Mouse (Mus musculus) lung, embryonic 16.5 days (tissue): ENCODE measurements around the gene Syt9. TPM values are rescaled to one million over a fixed set of nuclear protein-coding genes. Genes with fewer than 3 reads are reported as not detected.

Source experiments
- ATAC-seq: fragments of 200-750 bp; cut with Nextera tagmentation; 2 replicates; pipeline ENCODE4 v1.8.0; 2017; ENCODE audit warnings: low read depth, mild to moderate bottlenecking, moderate library complexity
- H3K27ac ChIP-seq: fragments of 300-500 bp; sonication (generic); 2 replicates; pipeline ENCODE4 v1.5.1; 2014; ENCODE audit warnings: mild to moderate bottlenecking, control low read depth, low read length
- H3K27me3 ChIP-seq: fragments of 300-500 bp; sonication (generic); 2 replicates; pipeline ENCODE4 v1.6.1; 2014; ENCODE audit warnings: low read depth, low read length, mixed read lengths; ENCODE audit not compliant: control insufficient read depth, insufficient read depth
- H3K36me3 ChIP-seq: fragments of 300-500 bp; sonication (generic); 2 replicates; pipeline ENCODE4 v1.6.1; 2014; ENCODE audit warnings: low read length; ENCODE audit not compliant: control insufficient read depth, insufficient read depth
- H3K4me1 ChIP-seq: fragments of 300-500 bp; sonication (generic); replicated peaks from 2 replicates; pipeline ENCODE4 v1.6.1; 2014; ENCODE audit warnings: low read length, mixed read lengths; ENCODE audit not compliant: control insufficient read depth, insufficient read depth
- H3K4me2 ChIP-seq: fragments of 300-500 bp; sonication (generic); 2 replicates; pipeline ENCODE4 v1.6.1; 2014; ENCODE audit warnings: low read depth, low read length, control low read depth
- H3K4me3 ChIP-seq: fragments of 300-500 bp; sonication (generic); 2 replicates; pipeline ENCODE4 v1.5.1; 2014; ENCODE audit warnings: mild to moderate bottlenecking, low read length, control low read depth
- H3K9ac ChIP-seq: fragments of 300-500 bp; sonication (generic); 2 replicates; pipeline ENCODE4 v1.6.1; 2014; ENCODE audit warnings: low read length, control low read depth
- H3K9me3 ChIP-seq: fragments of 300-500 bp; sonication (generic); 2 replicates; pipeline ENCODE4 v1.6.1; 2016; ENCODE audit warnings: low read length; ENCODE audit not compliant: control insufficient read depth
- WGBS: fragments of 180-500 bp; shearing (Covaris S2); extraction: QIAGEN DNeasy Blood & Tissue Kit; methylation state at CpG from one replicate; pipeline ENCODE4 v1.1.7; 2014; 5-methylcytosine and 5-hydroxymethylcytosine counted together
- polyA plus RNA-seq: library from polyadenylated mRNA; unstranded; fragments of >200 nt; fragmentation: Nextera tagmentation; extraction: Ambion mirVana; gene quantifications from 2 replicates; pipeline ENCODE4 v1.2.1, GENCODE M21; 2015

Syt9 gene
- polyA plus RNA-seq, 1 experiment from 2014 or later: 1.4 TPM

- no peak overlapping the region for H3K9ac ChIP-seq
- no peaks in the 10 kb centered on the region for H3K4me1 ChIP-seq
- H3K4me2 ChIP-seq: no peak overlapping the region
- no peaks in the 10 kb centered on the region for H3K27me3 ChIP-seq
- no peaks in the 10 kb centered on the region for H3K9me3 ChIP-seq
- H3K36me3 ChIP-seq: no peaks in the 10 kb centered on the region
- H3K4me3 ChIP-seq: no peak overlapping the region
- 5% methylated on average over 1 of the region's 1 CpGs for WGBS
- no peak overlapping the region for H3K27ac ChIP-seq
- no peak for ATAC-seq
Measured at GRCm38 (mm10) chr7:107526299-107526698, 155.8 kb downstream of the Syt9 start.

GRCm38 (mm10) chr7:107528169-107528772, 157.7 kb downstream of the Syt9 start:
- H3K4me2 ChIP-seq: no peak overlapping the region
- no peak overlapping the region for H3K4me3 ChIP-seq
- no peak for ATAC-seq
- no peak overlapping the region for H3K27ac ChIP-seq
- H3K36me3 ChIP-seq: no peaks in the 10 kb centered on the region
- H3K4me1 ChIP-seq: no peaks in the 10 kb centered on the region
- 52% methylated on average over 3 of the region's 3 CpGs for WGBS
- H3K27me3 ChIP-seq: no peaks in the 10 kb centered on the region
- no peaks in the 10 kb centered on the region for H3K9me3 ChIP-seq
- H3K9ac ChIP-seq: no peak overlapping the region

GRCm38 (mm10) chr7:107529364-107529763, 158.8 kb downstream of the Syt9 start:
- no peaks in the 10 kb centered on the region for H3K4me1 ChIP-seq
- no peak overlapping the region for H3K4me2 ChIP-seq
- H3K27ac ChIP-seq: no peak overlapping the region
- ATAC-seq: no peak
- no peak overlapping the region for H3K9ac ChIP-seq
- no peak overlapping the region for H3K4me3 ChIP-seq
- no peaks in the 10 kb centered on the region for H3K9me3 ChIP-seq
- no peaks in the 10 kb centered on the region for H3K36me3 ChIP-seq
- no peaks in the 10 kb centered on the region for H3K27me3 ChIP-seq
- WGBS: 33% methylated on average over 5 of the region's 5 CpGs

- 79% methylated on average over 4 of the region's 4 CpGs for WGBS
- Histone ChIP-seq H3K36me3 (no peaks in the 10 kb centered on the region), H3K4me2 (no peak overlapping the region), H3K4me1 (no peaks in the 10 kb centered on the region), H3K27me3 (no peaks in the 10 kb centered on the region), H3K27ac (no peak overlapping the region), H3K4me3 (no peak overlapping the region), H3K9ac (no peak overlapping the region), H3K9me3 (no peaks in the 10 kb centered on the region)
- ATAC-seq: no peak
Measured at GRCm38 (mm10) chr7:107535311-107535710, 164.8 kb downstream of the Syt9 start.

- no peak overlapping the region for H3K4me3 ChIP-seq
- ATAC-seq: no peak
- H3K27me3 ChIP-seq: no peaks in the 10 kb centered on the region
- 59% methylated on average over 6 of the region's 6 CpGs for WGBS
- no peaks in the 10 kb centered on the region for H3K9me3 ChIP-seq
- H3K9ac ChIP-seq: no peak overlapping the region
- H3K4me1 ChIP-seq: no peaks in the 10 kb centered on the region
- no peak overlapping the region for H3K27ac ChIP-seq
- H3K4me2 ChIP-seq: no peak overlapping the region
- no peaks in the 10 kb centered on the region for H3K36me3 ChIP-seq
Measured at GRCm38 (mm10) chr7:107536516-107536915, 166.0 kb downstream of the Syt9 start.

GRCm38 (mm10) chr7:107540034-107540433, 169.5 kb downstream of the Syt9 start:
- Histone ChIP-seq H3K27ac (no peak overlapping the region), H3K9me3 (no peaks in the 10 kb centered on the region), H3K4me3 (no peak overlapping the region), H3K9ac (no peak overlapping the region), H3K4me2 (no peak overlapping the region), H3K36me3 (no peaks in the 10 kb centered on the region), H3K4me1 (no peaks in the 10 kb centered on the region), H3K27me3 (no peaks in the 10 kb centered on the region)
- WGBS: 11% methylated on average over 4 of the region's 4 CpGs
- no peak for ATAC-seq

GRCm38 (mm10) chr7:107545011-107545410, 174.5 kb downstream of the Syt9 start:
- no peak for ATAC-seq
- 61% methylated on average over 1 of the region's 1 CpGs for WGBS
- Histone ChIP-seq H3K9ac (no peak overlapping the region), H3K4me2 (no peak overlapping the region), H3K36me3 (no peaks in the 10 kb centered on the region), H3K27ac (no peak overlapping the region), H3K9me3 (no peaks in the 10 kb centered on the region), H3K4me1 (no peaks in the 10 kb centered on the region), H3K27me3 (no peaks in the 10 kb centered on the region), H3K4me3 (no peak overlapping the region)

- H3K4me2 ChIP-seq: no peak overlapping the region
Measured at GRCm38 (mm10) chr7:107547872-107548271, 177.3 kb downstream of the Syt9 start.

GRCm38 (mm10) chr7:107553461-107553860, 182.9 kb downstream of the Syt9 start:
- H3K9ac ChIP-seq: no peak overlapping the region
- no peaks in the 10 kb centered on the region for H3K4me1 ChIP-seq
- H3K9me3 ChIP-seq: no peaks in the 10 kb centered on the region
- H3K36me3 ChIP-seq: no peaks in the 10 kb centered on the region
- no peak overlapping the region for H3K27ac ChIP-seq
- no peak overlapping the region for H3K4me3 ChIP-seq
- no peak overlapping the region for H3K4me2 ChIP-seq
- 53% methylated on average over 1 of the region's 1 CpGs for WGBS
- no peaks in the 10 kb centered on the region for H3K27me3 ChIP-seq
- no peak for ATAC-seq

More at GRCm38 (mm10) chr7:107547872-107548271, 177.3 kb downstream of the Syt9 start:
- Histone ChIP-seq H3K4me1 (no peaks in the 10 kb centered on the region), H3K36me3 (no peaks in the 10 kb centered on the region), H3K4me3 (no peak overlapping the region), H3K9me3 (no peaks in the 10 kb centered on the region), H3K9ac (no peak overlapping the region), H3K27ac (no peak overlapping the region), H3K27me3 (no peaks in the 10 kb centered on the region)
- ATAC-seq: no peak
- 86% methylated on average over 3 of the region's 3 CpGs for WGBS

- Histone ChIP-seq H3K9me3 (no peaks in the 10 kb centered on the region), H3K4me1 (no peaks in the 10 kb centered on the region), H3K36me3 (no peaks in the 10 kb centered on the region), H3K27me3 (no peaks in the 10 kb centered on the region), H3K4me3 (no peak overlapping the region), H3K4me2 (no peak overlapping the region), H3K27ac (no peak overlapping the region), H3K9ac (no peak overlapping the region)
- WGBS: 89% methylated on average over 3 of the region's 3 CpGs
- no peak for ATAC-seq
Measured at GRCm38 (mm10) chr7:107555906-107556305, 185.4 kb downstream of the Syt9 start.
